Mouse (Mus musculus) CH12.LX (cell line): ENCODE results near the gene Clcn6. TPM values are rescaled to one million over a fixed set of nuclear protein-coding genes. Genes with fewer than 3 reads are reported as not detected.

Experiments
- DNase-seq: peaks from one replicate; pipeline ENCODE4 v3.0.0-alpha.2; 2013; ENCODE audit errors: extremely low read depth
- H3K27ac ChIP-seq: 2 replicates; pipeline ENCODE4 v1.5.1; 2012; ENCODE audit warnings: low read depth, mild to moderate bottlenecking, control low read depth, moderate library complexity; ENCODE audit not compliant: insufficient read depth
- H3K27me3 ChIP-seq: replicated peaks from 2 replicates; pipeline ENCODE3; 2012; ENCODE audit warnings: inconsistent platforms
- H3K36me3 ChIP-seq, 2 experiments: replicated peaks in 1 of 2; 2 replicates each; pipeline versions ENCODE3 to v1.6.1; 2012; ENCODE audit warnings: inconsistent platforms in 1 of 2, low read length in 1 of 2, mild to moderate bottlenecking in 1 of 2, mixed read lengths in 1 of 2, moderate library complexity in 1 of 2; ENCODE audit not compliant: control insufficient read depth in 1 of 2, insufficient read depth in 1 of 2
- H3K4me1 ChIP-seq, 2 experiments: 2 replicates each; pipeline ENCODE4 v1.6.1; 2012; ENCODE audit warnings: inconsistent platforms in 1 of 2, moderate library complexity in 1 of 2; ENCODE audit not compliant: insufficient read depth in 2 of 2, control insufficient read depth in 1 of 2
- H3K4me2 ChIP-seq: 2 replicates; pipeline ENCODE4 v1.6.1; 2012; ENCODE audit warnings: low read depth, mild to moderate bottlenecking, control low read depth; ENCODE audit not compliant: poor library complexity, insufficient read depth, severe bottlenecking
- H3K4me3 ChIP-seq, 3 experiments: fragments of 150-350 bp in 1 of 3; sonication (generic) in 1 of 3; replicated peaks in 1 of 3; 2 replicates each; pipeline versions ENCODE3 to v1.5.1; 2011 to 2012; ENCODE audit warnings: low read depth in 2 of 3, low read length in 2 of 3, mild to moderate bottlenecking in 2 of 3, moderate library complexity in 2 of 3, control low read depth in 1 of 3, improper control_type of control experiment in 1 of 3, inconsistent platforms in 1 of 3, mixed read lengths in 1 of 3; ENCODE audit not compliant: poor library complexity in 1 of 3
- H3K79me2 ChIP-seq: replicated peaks from 2 replicates; pipeline ENCODE4 v1.6.1; 2012; ENCODE audit warnings: mild to moderate bottlenecking, moderate library complexity; ENCODE audit not compliant: control insufficient read depth, poor library complexity, insufficient read depth, severe bottlenecking; ENCODE audit errors: extremely low read depth
- H3K9ac ChIP-seq: 2 replicates; pipeline ENCODE4 v1.6.1; 2012; ENCODE audit warnings: low read depth, mild to moderate bottlenecking, control low read depth, moderate library complexity; ENCODE audit not compliant: insufficient read depth
- H3K9me3 ChIP-seq: replicated peaks from 2 replicates; pipeline ENCODE3; 2012; ENCODE audit warnings: low read length, inconsistent platforms, mixed read lengths
- CTCF ChIP-seq, 2 experiments: IDR thresholded peaks in 1 of 2; conservative IDR thresholded peaks in 1 of 2; 2 replicates each; pipeline ENCODE4 v1.5.1; 2011 to 2012; ENCODE audit warnings: low read depth in 2 of 2, low read length in 2 of 2, improper control_type of control experiment in 1 of 2, inconsistent platforms in 1 of 2, mild to moderate bottlenecking in 1 of 2, moderate library complexity in 1 of 2
- ELF1 ChIP-seq: IDR thresholded peaks from 2 replicates; pipeline ENCODE4 v1.6.1; 2014; ENCODE audit warnings: low read depth, mild to moderate bottlenecking, inconsistent platforms, low read length, improper control_type of control experiment
- GABPA ChIP-seq: IDR thresholded peaks from 2 replicates; pipeline ENCODE4 v1.6.1; 2012; ENCODE audit warnings: low read depth, low read length, improper control_type of control experiment, inconsistent platforms; ENCODE audit not compliant: insufficient replicate concordance
- HCFC1 ChIP-seq: IDR thresholded peaks from 2 replicates; pipeline ENCODE4 v1.6.1; 2012; ENCODE audit warnings: low read depth, mild to moderate bottlenecking, inconsistent platforms, low read length, improper control_type of control experiment
- IRF4 ChIP-seq: IDR thresholded peaks from 2 replicates; pipeline ENCODE4 v1.6.1; 2014; ENCODE audit warnings: low read depth, mild to moderate bottlenecking, inconsistent platforms, low read length, improper control_type of control experiment
- MAZ ChIP-seq: IDR thresholded peaks from 2 replicates; pipeline ENCODE4 v1.6.1; 2012; ENCODE audit warnings: low read depth, mild to moderate bottlenecking, inconsistent platforms, low read length, improper control_type of control experiment, moderate library complexity
- MXI1 ChIP-seq: IDR thresholded peaks from 2 replicates; pipeline ENCODE4 v1.6.1; 2011; ENCODE audit warnings: mild to moderate bottlenecking, low read depth, low read length, improper control_type of control experiment
- MYC ChIP-seq: IDR thresholded peaks from 2 replicates; pipeline ENCODE4 v1.6.1; 2011; ENCODE audit warnings: low read depth, mild to moderate bottlenecking, improper control_type of control experiment, low read length
- NELFE ChIP-seq: IDR thresholded peaks from 2 replicates; pipeline ENCODE4 v1.6.1; 2011; ENCODE audit warnings: low read depth, low read length, improper control_type of control experiment
- PAX5 ChIP-seq: IDR thresholded peaks from 2 replicates; pipeline ENCODE4 v1.6.1; 2012; ENCODE audit warnings: low read length, inconsistent platforms, mixed read lengths
- RAD21 ChIP-seq: IDR thresholded peaks from 2 replicates; pipeline ENCODE4 v1.6.1; 2011; ENCODE audit warnings: low read depth, mild to moderate bottlenecking, low read length, improper control_type of control experiment, moderate library complexity
- RCOR1 ChIP-seq: conservative IDR thresholded peaks from 2 replicates; pipeline ENCODE4 v1.6.1; 2012; ENCODE audit warnings: low read depth, mild to moderate bottlenecking, inconsistent platforms, low read length, improper control_type of control experiment
- SMC3 ChIP-seq: IDR thresholded peaks from 2 replicates; pipeline ENCODE4 v1.6.1; 2011; ENCODE audit warnings: low read depth, low read length, improper control_type of control experiment
- ZMIZ1 ChIP-seq: IDR thresholded peaks from 2 replicates; pipeline ENCODE4 v1.6.1; 2012; ENCODE audit warnings: low read depth, mild to moderate bottlenecking, inconsistent platforms, low read length, improper control_type of control experiment
- dilution Hi-C: fragments of 300-500 bp; cut with MboI; formaldehyde crosslinking; loops from 2 replicates; pipeline ENCODE4 v1.14.3; 2020; ENCODE audit warnings: low sequenced_read_pairs; ENCODE audit not compliant: extremely low pct_unique_long_range_greater_than_20kb, extremely low pct_ligation_motif_present
- in situ Hi-C: fragments of 300-500 bp; cut with MboI; formaldehyde crosslinking; loops from 3 replicates; pipeline ENCODE4 v1.14.3; 2019; ENCODE audit warnings: low sequenced_read_pairs, low pct_ligation_motif_present, low pct_unique_long_range_greater_than_20kb, mixed read lengths
- polyA plus RNA-seq: library from polyadenylated mRNA; unstranded; fragments of >175 nt; gene quantifications from 2 replicates; pipeline ENCODE4 v1.2.1, GENCODE M21; 2012; ENCODE audit warnings: low read depth; ENCODE audit not compliant: insufficient read length
- total RNA-seq, 2 experiments: library from RNA; depleted of rRNA; stranded (reverse); fragments of 300-350 nt in 1 of 2; fragments of >200 nt in 1 of 2; gene quantifications; 2 replicates each; pipeline ENCODE4 v1.2.3; 2012 to 2014

Clcn6 gene
- total and polyA plus RNA-seq, 3 experiments, result 4.8 to 10.6 (median 5.7) TPM

GRCm38 (mm10) chr4:147959881-147960831, 78.5 kb downstream of the Clcn6 start:
- H3K36me3 ChIP-seq, result no peaks in the 10 kb centered on the region
- peaks cover 5 to 10% of the 10 kb centered on the region in 2 experiments for H3K4me1 ChIP-seq
- no peak overlapping the region for H3K27ac ChIP-seq
- no peaks in the 10 kb centered on the region for H3K9me3 ChIP-seq
- no peaks in the 10 kb centered on the region for H3K79me2 ChIP-seq
- TF ChIP-seq RAD21 (peak; percentile 91), GABPA (no peak), RCOR1 (no peak), NELFE (peak; percentile 35; the same call in 1 of the 2 replicates), PAX5 (no peak), IRF4 (peak; percentile 62; the same call in 1 of the 2 replicates), MAZ (no peak), CTCF (conservative IDR thresholded peaks at IDR 0.05 in 1 of 2, IDR thresholded peaks at IDR 0.05 in 1 of 2; ENCODE audit: low read depth in 2 of 2, low read length in 2 of 2) (peak; percentile 83 to 96), HCFC1 (peak; percentile 45; the same call in 1 of the 2 replicates), MYC (0 out of 2 replicates have a peak, but pooled peaks have one; percentile 10), ELF1 (peak; percentile 85), ZMIZ1 (no peak), SMC3 (peak; percentile 87)
- dilution Hi-C loops, result no loop called here
- no peak overlapping the region for H3K4me3 ChIP-seq
- DNase-seq, result peak; percentile 93
- peaks cover 28% of the 10 kb centered on the region for H3K27me3 ChIP-seq
- in situ Hi-C loops, result loop anchor here (5.0 to 10.0 kb wide), 2 partner anchors 42 to 195 kb away; partner anchors contain the start of genes Fbxo6 and Nppa
- no peak overlapping the region for H3K9ac ChIP-seq
- H3K4me2 ChIP-seq, result peak overlapping the region; percentile 12; the same call in 1 of the 2 replicates

- H3K9ac ChIP-seq, result no peak overlapping the region
These were observed 81.5 kb downstream of the Clcn6 start for GRCm38 (mm10) chr4:147957141-147957540.

More at GRCm38 (mm10) chr4:147957141-147957540, 81.5 kb downstream of the Clcn6 start:
- DNase-seq, result no peak
- Histone ChIP-seq H3K27ac (no peak overlapping the region), H3K4me3 (no peak overlapping the region), H3K9me3 (no peaks in the 10 kb centered on the region), H3K36me3 (peaks cover 0 to 1% of the 10 kb centered on the region in 2 experiments), H3K27me3 (peaks cover 10% of the 10 kb centered on the region), H3K79me2 (no peaks in the 10 kb centered on the region), H3K4me2 (no peak overlapping the region), H3K4me1 (peaks cover 5 to 10% of the 10 kb centered on the region in 2 experiments)
- no peak for TF ChIP-seq MXI1
- in situ Hi-C loops (loop anchor here (10.0 kb wide), 1 partner anchor 198 kb away; the partner anchor contains the start of gene Fbxo6), dilution Hi-C loops (no loop called here)

Other genes with a start within 250 kb of the Clcn6 start
- 4.5 TPM in 2 replicates for gene Zfp984, start 229.0 kb downstream of the Clcn6 start, total RNA-seq (2012; rRNA removed)
- gene Zfp984, start 229.0 kb downstream of the Clcn6 start, total RNA-seq (2014; rRNA removed), result 15.9 and 16.0 TPM in 2 replicates
- gene Zfp984, start 229.0 kb downstream of the Clcn6 start, polyA plus RNA-seq, result 6.8 and 8.0 TPM in 2 replicates
- gene Zfp933, start 190.5 kb downstream of the Clcn6 start, total RNA-seq (2012; rRNA removed), result 2.0 and 2.7 TPM in 2 replicates
- gene Zfp933, start 190.5 kb downstream of the Clcn6 start, total RNA-seq (2014; rRNA removed), result 5.6 and 7.7 TPM in 2 replicates
- gene Zfp933, start 190.5 kb downstream of the Clcn6 start, polyA plus RNA-seq, result 3.0 and 3.4 TPM in 2 replicates
- 50.6 and 58.8 TPM in 2 replicates for gene Miip, start 170.0 kb downstream of the Clcn6 start, total RNA-seq (2012; rRNA removed)
- 31.5 and 33.6 TPM in 2 replicates for gene Miip, start 170.0 kb downstream of the Clcn6 start, total RNA-seq (2014; rRNA removed)
- 43.9 and 46.6 TPM in 2 replicates for gene Miip, start 170.0 kb downstream of the Clcn6 start, polyA plus RNA-seq
- 4.0 and 4.3 TPM in 2 replicates for gene Fv1, start 169.8 kb downstream of the Clcn6 start, total RNA-seq (2012; rRNA removed)
- 3.0 TPM in 2 replicates for gene Fv1, start 169.8 kb downstream of the Clcn6 start, total RNA-seq (2014; rRNA removed)
- 2.1 and 2.8 TPM in 2 replicates for gene Fv1, start 169.8 kb downstream of the Clcn6 start, polyA plus RNA-seq
- 17.5 and 21.7 TPM in 2 replicates for gene Mfn2, start 134.1 kb downstream of the Clcn6 start, total RNA-seq (2012; rRNA removed)
- gene Mfn2, start 134.1 kb downstream of the Clcn6 start, total RNA-seq (2014; rRNA removed), result 8.6 and 10.0 TPM in 2 replicates
- 33.0 and 36.8 TPM in 2 replicates for gene Mfn2, start 134.1 kb downstream of the Clcn6 start, polyA plus RNA-seq
- 4.8 and 6.5 TPM in 2 replicates for gene Plod1, start 102.1 kb downstream of the Clcn6 start, total RNA-seq (2012; rRNA removed)
- 0.30 and 0.51 TPM in 2 replicates for gene Plod1, start 102.1 kb downstream of the Clcn6 start, total RNA-seq (2014; rRNA removed)
- 1.9 TPM in 2 replicates for gene Plod1, start 102.1 kb downstream of the Clcn6 start, polyA plus RNA-seq
- 32.8 and 33.9 TPM in 2 replicates for gene 2510039O18Rik, start 97.9 kb downstream of the Clcn6 start, total RNA-seq (2012; rRNA removed)
- gene 2510039O18Rik, start 97.9 kb downstream of the Clcn6 start, total RNA-seq (2014; rRNA removed), result 22.1 and 23.9 TPM in 2 replicates
- gene 2510039O18Rik, start 97.9 kb downstream of the Clcn6 start, polyA plus RNA-seq, result 23.6 and 27.9 TPM in 2 replicates
- not detected in 2 replicates for gene Nppb, start 53.0 kb downstream of the Clcn6 start, total RNA-seq (2012; rRNA removed)
- gene Nppb, start 53.0 kb downstream of the Clcn6 start, total RNA-seq (2014; rRNA removed), result not detected in 2 replicates
- not detected in 2 replicates for gene Nppb, start 53.0 kb downstream of the Clcn6 start, polyA plus RNA-seq
- not detected in 2 replicates for gene Nppa, start 38.1 kb downstream of the Clcn6 start, total RNA-seq (2012; rRNA removed)
- gene Nppa, start 38.1 kb downstream of the Clcn6 start, total RNA-seq (2014; rRNA removed), result not detected in 2 replicates
- not detected in 2 replicates for gene Nppa, start 38.1 kb downstream of the Clcn6 start, polyA plus RNA-seq
- gene Mthfr, start 256 bp upstream of the Clcn6 start, total RNA-seq (2012; rRNA removed), result 14.4 and 17.0 TPM in 2 replicates
- gene Mthfr, start 256 bp upstream of the Clcn6 start, total RNA-seq (2014; rRNA removed), result 15.3 and 16.1 TPM in 2 replicates
- gene Mthfr, start 256 bp upstream of the Clcn6 start, polyA plus RNA-seq, result 15.4 and 16.3 TPM in 2 replicates
- 5.6 and 6.2 TPM in 2 replicates for gene Agtrap, start 49.2 kb upstream of the Clcn6 start, total RNA-seq (2012; rRNA removed)
- 4.0 and 4.1 TPM in 2 replicates for gene Agtrap, start 49.2 kb upstream of the Clcn6 start, total RNA-seq (2014; rRNA removed)
- 5.4 and 5.9 TPM in 2 replicates for gene Agtrap, start 49.2 kb upstream of the Clcn6 start, polyA plus RNA-seq
- 39.4 and 43.3 TPM in 2 replicates for gene Mad2l2, start 91.6 kb upstream of the Clcn6 start, total RNA-seq (2012; rRNA removed)
- gene Mad2l2, start 91.6 kb upstream of the Clcn6 start, total RNA-seq (2014; rRNA removed), result 21.0 and 23.1 TPM in 2 replicates
- gene Mad2l2, start 91.6 kb upstream of the Clcn6 start, polyA plus RNA-seq, result 36.5 and 40.9 TPM in 2 replicates
- 0.04 TPM in 1 of 2 replicates, not detected in the other for gene Draxin, start 91.9 kb upstream of the Clcn6 start, total RNA-seq (2012; rRNA removed)
- not detected in 2 replicates for gene Draxin, start 91.9 kb upstream of the Clcn6 start, total RNA-seq (2014; rRNA removed)
- gene Draxin, start 91.9 kb upstream of the Clcn6 start, polyA plus RNA-seq, result not detected in 2 replicates
- 20.5 and 25.7 TPM in 2 replicates for gene Fbxo6, start 113.3 kb upstream of the Clcn6 start, total RNA-seq (2012; rRNA removed)
- 24.1 and 32.5 TPM in 2 replicates for gene Fbxo6, start 113.3 kb upstream of the Clcn6 start, total RNA-seq (2014; rRNA removed)
- 17.6 and 20.8 TPM in 2 replicates for gene Fbxo6, start 113.3 kb upstream of the Clcn6 start, polyA plus RNA-seq
- gene Fbxo44, start 121.7 kb upstream of the Clcn6 start, total RNA-seq (2012; rRNA removed), result 10.5 and 10.6 TPM in 2 replicates
- 2.2 and 2.8 TPM in 2 replicates for gene Fbxo44, start 121.7 kb upstream of the Clcn6 start, total RNA-seq (2014; rRNA removed)
- gene Fbxo44, start 121.7 kb upstream of the Clcn6 start, polyA plus RNA-seq, result 2.1 and 2.3 TPM in 2 replicates
- 4.2 and 5.9 TPM in 2 replicates for gene Fbxo2, start 121.8 kb upstream of the Clcn6 start, total RNA-seq (2012; rRNA removed)
- not detected in 2 replicates for gene Fbxo2, start 121.8 kb upstream of the Clcn6 start, total RNA-seq (2014; rRNA removed)
- 0.30 and 0.50 TPM in 2 replicates for gene Fbxo2, start 121.8 kb upstream of the Clcn6 start, polyA plus RNA-seq
- not detected in 2 replicates for gene Disp3, start 249.1 kb upstream of the Clcn6 start, total RNA-seq (2012; rRNA removed)
- not detected in 2 replicates for gene Disp3, start 249.1 kb upstream of the Clcn6 start, total RNA-seq (2014; rRNA removed)
- not detected in 2 replicates for gene Disp3, start 249.1 kb upstream of the Clcn6 start, polyA plus RNA-seq